Comparison of ENCODE assay signal across 19 mouse cellular contexts in the genomic region with DNA sequence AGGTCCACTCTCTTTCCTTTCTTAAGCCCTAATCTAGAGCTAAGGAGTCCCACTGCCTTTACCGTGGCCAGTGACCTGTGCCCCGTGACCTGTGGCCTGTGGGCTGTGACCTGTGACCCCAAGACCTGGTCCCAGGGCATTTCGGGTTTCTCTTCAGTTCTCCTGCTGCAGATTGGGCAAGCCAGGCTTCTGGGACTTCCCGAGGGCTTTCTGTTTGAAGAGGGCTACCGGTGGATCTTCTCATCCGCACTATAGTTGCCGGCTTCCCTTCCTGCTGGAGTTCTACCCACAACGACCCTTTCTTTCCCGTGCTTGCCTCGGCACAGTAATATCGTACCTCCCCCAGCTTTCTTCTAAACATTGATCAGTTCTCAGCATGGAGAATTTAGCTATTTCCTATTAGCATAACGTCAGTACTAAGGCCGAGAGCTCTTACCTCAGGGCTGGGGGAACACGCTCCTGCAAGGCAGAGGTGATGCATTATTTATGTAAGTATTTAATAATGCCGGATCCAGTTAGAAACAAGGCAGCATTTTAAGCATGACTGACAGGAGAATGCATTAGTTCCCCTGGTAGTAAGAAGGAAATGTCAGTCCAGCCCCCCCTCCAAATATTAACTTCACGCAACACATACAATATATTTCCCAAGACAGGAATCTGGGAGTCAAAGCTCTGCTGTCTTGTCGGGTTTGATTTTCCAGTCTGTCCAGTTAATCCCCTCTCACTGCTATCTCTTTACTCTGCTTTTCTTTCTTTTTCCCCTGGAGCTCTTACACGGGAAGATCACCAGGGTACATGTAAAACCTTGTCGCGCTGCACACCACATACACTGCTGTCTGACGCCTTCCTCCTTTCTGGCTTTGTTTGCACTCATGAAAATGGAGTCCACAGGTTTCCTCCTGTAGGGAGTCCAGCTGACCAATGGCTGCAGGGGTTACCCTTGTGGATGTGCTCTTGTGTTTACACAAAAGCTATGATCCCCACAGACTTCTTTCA. TPM values are rescaled to one million over a fixed set of nuclear protein-coding genes. Genes with fewer than 3 reads are reported as not detected.
A peak's percentile ranks its signal among the peaks of the same experiment; 100 is the strongest.
DNase-seq lines count a peak whose midpoint lies in the region; ATAC-seq lines count a peak whose summit lies in the region.
"Had no signal": no experiment of that assay in that cellular context is flagged by ENCODE, and none has a peak within 500 bp of the region (broad histone marks: within the 10 kb centered on the region; RNA-seq: fewer than 3 reads in every experiment).

No protein-coding gene starts in this region.

- no peak overlapping the region for H3K4me2 ChIP-seq in limb, embryonic 15.5 days
- H3K4me2 ChIP-seq in neural tube, embryonic 13.5 days = peak overlapping the region; percentile 13; the same call in 1 of the 2 replicates
- H3K4me2 ChIP-seq in liver, embryonic 12.5 days = no peak overlapping the region
- H3K4me2 ChIP-seq: lung, embryonic 15.5 days; neural tube, embryonic 12.5 days had no signal

- ATAC-seq in limb, embryonic 15.5 days (ENCODE audit: insufficient number of reproducible peaks, low FRiP score, low TSS enrichment, low read depth) = no peak
- ATAC-seq in neural tube, embryonic 13.5 days (ENCODE audit: low read depth) = peak; percentile 15; the same call in 1 of the 2 replicates
- no peak for ATAC-seq in liver, embryonic 12.5 days
- ATAC-seq: intestine, postnatal 0 days had no signal

- H3K9ac ChIP-seq in limb, embryonic 15.5 days = no peak overlapping the region
- 0 out of 2 replicates have a peak overlapping the region, but pooled peaks have one; percentile 53 for H3K9ac ChIP-seq in neural tube, embryonic 13.5 days
- H3K9ac ChIP-seq in liver, embryonic 12.5 days = no peak overlapping the region
- H3K9ac ChIP-seq: lung, embryonic 15.5 days; neural tube, embryonic 12.5 days had no signal

- H3K9me3 ChIP-seq in limb, embryonic 15.5 days = no peaks in the 10 kb centered on the region
- no peaks in the 10 kb centered on the region for H3K9me3 ChIP-seq in neural tube, embryonic 13.5 days
- H3K9me3 ChIP-seq in liver, embryonic 12.5 days (replicated peaks) = no peaks in the 10 kb centered on the region
- H3K9me3 ChIP-seq: lung, embryonic 15.5 days; megakaryocyte, embryonic 14.5 days; neural tube, embryonic 12.5 days had no signal

- peak; percentile 44 for DNase-seq in embryo, embryonic 9.5 days (ENCODE audit: extremely low spot score)
- DNase-seq in embryo, embryonic 11 days = no peak
- peak; percentile 4 for DNase-seq in fat pad, adult 2 months (ENCODE audit: extremely low read depth, low read depth, low spot score)
- no peak for DNase-seq in urinary bladder, postnatal 14 days (ENCODE audit: low spot score)
- DNase-seq in heart, adult 9 months (ENCODE audit: low spot score in 2 of 2) = no peak
- DNase-seq: cerebellum, adult 9-10 months; heart, adult 18-20 months; heart, postnatal 14 days; right cerebral cortex, adult 18-20 months; thymus, postnatal 4 days had no signal

- H3K27ac ChIP-seq in limb, embryonic 15.5 days = 0 out of 2 replicates have a peak overlapping the region, but pooled peaks have one; percentile 9
- H3K27ac ChIP-seq in neural tube, embryonic 13.5 days (replicated peaks) = peak overlapping the region; percentile 43
- H3K27ac ChIP-seq in liver, embryonic 12.5 days = no peak overlapping the region
- H3K27ac ChIP-seq: left cerebral cortex, adult 2 months; lung, embryonic 15.5 days; neural tube, embryonic 12.5 days; stomach, postnatal 0 days had no signal

- H3K4me3 ChIP-seq in limb, embryonic 15.5 days = no peak overlapping the region
- H3K4me3 ChIP-seq in neural tube, embryonic 13.5 days = no peak overlapping the region
- H3K4me3 ChIP-seq in liver, embryonic 12.5 days = no peak overlapping the region
- H3K4me3 ChIP-seq: left cerebral cortex, adult 2 months; lung, embryonic 15.5 days; megakaryocyte, embryonic 14.5 days; neural tube, embryonic 12.5 days had no signal

- no peaks in the 10 kb centered on the region for H3K4me1 ChIP-seq in limb, embryonic 15.5 days
- H3K4me1 ChIP-seq in neural tube, embryonic 13.5 days (replicated peaks) = peaks cover 13% of the 10 kb centered on the region
- H3K4me1 ChIP-seq in liver, embryonic 12.5 days = no peaks in the 10 kb centered on the region
- H3K4me1 ChIP-seq: lung, embryonic 15.5 days; megakaryocyte, embryonic 14.5 days had no signal

- 66% methylated on average over 21 of the region's 21 CpGs for WGBS in limb, embryonic 15.5 days
- WGBS in neural tube, embryonic 13.5 days = 63% methylated on average over 21 of the region's 21 CpGs
- WGBS in liver, embryonic 12.5 days (ENCODE audit: insufficient replicate concordance) = 68% methylated on average over 21 of the region's 21 CpGs

- H3K27me3 ChIP-seq in limb, embryonic 15.5 days = no peaks in the 10 kb centered on the region
- no peaks in the 10 kb centered on the region for H3K27me3 ChIP-seq in neural tube, embryonic 13.5 days
- no peaks in the 10 kb centered on the region for H3K27me3 ChIP-seq in liver, embryonic 12.5 days (replicated peaks)
- H3K27me3 ChIP-seq: lung, embryonic 15.5 days; megakaryocyte, embryonic 14.5 days; neural tube, embryonic 12.5 days had no signal

- H3K36me3 ChIP-seq in limb, embryonic 15.5 days = no peaks in the 10 kb centered on the region
- no peaks in the 10 kb centered on the region for H3K36me3 ChIP-seq in neural tube, embryonic 13.5 days
- no peaks in the 10 kb centered on the region for H3K36me3 ChIP-seq in liver, embryonic 12.5 days
- H3K36me3 ChIP-seq: lung, embryonic 15.5 days; neural tube, embryonic 12.5 days had no signal

RNA-seq across cellular contexts. Expression of gene Wdfy3, which starts 30.8 kb away (rescaled TPM):
- polyA plus RNA-seq in limb, embryonic 15.5 days (2015; fragmentation: Nextera tagmentation; extraction: Ambion mirVana) = 12.3 and 14.4 TPM in 2 replicates
- polyA plus RNA-seq in neural tube, embryonic 13.5 days (2015; fragmentation: Nextera tagmentation; extraction: Ambion mirVana) = 27.0 and 31.1 TPM in 2 replicates
- 7.4 and 7.8 TPM in 2 replicates for polyA plus RNA-seq in liver, embryonic 12.5 days (2016; fragmentation: Nextera tagmentation; extraction: Ambion mirVana)

Comparison
In these comparisons a context has a peak if more than half of its experiments do, and no peak if none do; other contexts are left out.
1. DNase-seq: peak in embryo, embryonic 9.5 days (single experiment) and fat pad, adult 2 months (single experiment); none in embryo, embryonic 11 days (single experiment), urinary bladder, postnatal 14 days (single experiment) and heart, adult 9 months (0 of 2).